Mouse (Mus musculus): ENCODE data around the gene Iscu.

DNA sequence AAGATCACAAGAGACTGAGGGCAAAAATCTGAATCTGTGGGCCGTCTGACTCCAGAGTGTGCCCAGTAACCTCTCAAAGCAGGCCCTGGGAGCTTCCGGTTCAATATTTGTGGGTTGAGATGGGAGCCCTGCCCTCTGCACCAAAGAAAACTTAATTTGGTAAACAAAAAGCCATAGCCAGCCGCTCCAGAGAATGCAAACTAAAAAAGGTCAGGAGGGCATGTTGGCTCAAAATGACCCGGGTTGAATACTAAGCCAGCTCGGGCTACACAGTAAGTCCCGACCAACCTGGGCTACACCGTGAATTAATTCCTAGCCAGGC lies 37.6 kb upstream of the Iscu start:
- no peak for TF ChIP-seq POLR2A (IDR thresholded peaks at IDR 0.05; ENCODE audit: borderline replicate concordance, extremely low read depth, low read depth, low read length)
- no peak for TF ChIP-seq CTCF (IDR thresholded peaks at IDR 0.05; ENCODE audit: insufficient read depth, low read length)

All from lung, adult 2 months (tissue).